Mouse (Mus musculus) right cerebral cortex, postnatal 4 days (tissue): Measurements from ENCODE around the gene Ncapg.
A peak's percentile ranks its signal among the peaks of the same experiment; 100 is the strongest.
"Not testable (repeated sequence)": the region's sequence is repeated elsewhere in the genome, so short reads cannot be mapped to it uniquely, and the experiment has no call there.

Experiments used
- DNase-seq: peaks from one replicate; pipeline ENCODE4 v3.0.0-alpha.2; 2022

The Ncapg gene

GRCm38 (mm10) chr5:45669598-45670279, at the start of gene Ncapg:
Ncapg (plus strand) TSS chr5:45669919.
- DNase-seq = peak; percentile 100

GRCm38 (mm10) chr5:45621511-45621910, 48.2 kb upstream of the Ncapg start:
- no peak for DNase-seq

GRCm38 (mm10) chr5:45627771-45628170, 41.9 kb upstream of the Ncapg start:
- no peak for DNase-seq

- no peak for DNase-seq
These were observed 40.2 kb upstream of the Ncapg start for GRCm38 (mm10) chr5:45629470-45629869.

- no peak for DNase-seq
These were observed 31.3 kb upstream of the Ncapg start for GRCm38 (mm10) chr5:45638378-45638777.

- peak; percentile 73 for DNase-seq
These were observed 30.7 kb upstream of the Ncapg start, which contains the start of gene Fam184b for GRCm38 (mm10) chr5:45638806-45639714. Fam184b (minus strand) TSS chr5:45639614.

- DNase-seq = no peak
These were observed 30.0 kb upstream of the Ncapg start for GRCm38 (mm10) chr5:45639715-45640092.

GRCm38 (mm10) chr5:45651026-45651703, 18.6 kb upstream of the Ncapg start:
- no peak for DNase-seq

GRCm38 (mm10) chr5:45658406-45658805, 11.3 kb upstream of the Ncapg start:
- not testable (repeated sequence) for DNase-seq

GRCm38 (mm10) chr5:45668324-45668723, 1.4 kb upstream of the Ncapg start:
- no peak for DNase-seq

- DNase-seq = no peak
These were observed 888 bp upstream of the Ncapg start for GRCm38 (mm10) chr5:45668831-45669230.

- no peak for DNase-seq
These were observed 503 bp upstream of the Ncapg start for GRCm38 (mm10) chr5:45669234-45669597.

GRCm38 (mm10) chr5:45670280-45670670, 556 bp downstream of the Ncapg start:
- DNase-seq = no peak

- DNase-seq = no peak
These were observed 1.3 kb downstream of the Ncapg start for GRCm38 (mm10) chr5:45670894-45671494.

- DNase-seq = no peak
These were observed 5.3 kb downstream of the Ncapg start for GRCm38 (mm10) chr5:45675032-45675431.

GRCm38 (mm10) chr5:45677639-45678038, 7.9 kb downstream of the Ncapg start:
- no peak for DNase-seq

- DNase-seq = no peak
These were observed 10.2 kb downstream of the Ncapg start for GRCm38 (mm10) chr5:45679955-45680354.

- DNase-seq = no peak
These were observed 13.7 kb downstream of the Ncapg start for GRCm38 (mm10) chr5:45683388-45683787.

GRCm38 (mm10) chr5:45685243-45685642, 15.5 kb downstream of the Ncapg start:
- DNase-seq = no peak

GRCm38 (mm10) chr5:45686223-45686622, 16.5 kb downstream of the Ncapg start:
- no peak for DNase-seq

GRCm38 (mm10) chr5:45689152-45689551, 19.4 kb downstream of the Ncapg start:
- no peak for DNase-seq

GRCm38 (mm10) chr5:45690802-45691201, 21.1 kb downstream of the Ncapg start:
- no peak for DNase-seq

- no peak for DNase-seq
These were observed 22.0 kb downstream of the Ncapg start for GRCm38 (mm10) chr5:45691678-45692077.
